Mouse (Mus musculus) hindbrain, embryonic 16.5 days (tissue): ENCODE data around the gene Ifnz. TPM values are rescaled to one million over a fixed set of nuclear protein-coding genes. Genes with fewer than 3 reads are reported as not detected.

Experiments
- polyA plus RNA-seq: library from polyadenylated mRNA; unstranded; fragments of >200 nt; fragmentation: Nextera tagmentation; extraction: Ambion mirVana; gene quantifications from 2 replicates; pipeline ENCODE4 v1.2.1, GENCODE M21; 2015

Ifnz gene
- polyA plus RNA-seq, 1 experiment from 2014 or later: not detected

Other genes with a start within 250 kb of the Ifnz start
- not detected in 2 replicates for gene Ifna15, start 223.9 kb upstream of the Ifnz start, polyA plus RNA-seq
- not detected in 2 replicates for gene Ifna14, start 210.3 kb upstream of the Ifnz start, polyA plus RNA-seq
- gene Ifna9, start 189.7 kb upstream of the Ifnz start, polyA plus RNA-seq: not detected in 2 replicates
- gene Ifna12, start 178.8 kb upstream of the Ifnz start, polyA plus RNA-seq: not detected in 2 replicates
- gene C87499, start 147.7 kb upstream of the Ifnz start, polyA plus RNA-seq: not detected in 2 replicates
- gene Ifna13, start 137.7 kb upstream of the Ifnz start, polyA plus RNA-seq: not detected in 2 replicates
- not detected in 2 replicates for gene Ifna16, start 105.2 kb upstream of the Ifnz start, polyA plus RNA-seq
- gene Ifna2, start 98.2 kb upstream of the Ifnz start, polyA plus RNA-seq: not detected in 2 replicates
- gene Ifnab, start 90.8 kb upstream of the Ifnz start, polyA plus RNA-seq: not detected in 2 replicates
- 1.3 and 1.5 TPM in 2 replicates for gene Gm26566, start 60.3 kb upstream of the Ifnz start, polyA plus RNA-seq
- 90.3 and 104 TPM in 2 replicates for gene Klhl9, start 59.7 kb upstream of the Ifnz start, polyA plus RNA-seq
- not detected in 2 replicates for gene Gm13271, start 27.3 kb upstream of the Ifnz start, polyA plus RNA-seq
- gene Gm13283, start 22.0 kb upstream of the Ifnz start, polyA plus RNA-seq: not detected in 2 replicates
- not detected in 2 replicates for gene Gm13290, start 8.3 kb upstream of the Ifnz start, polyA plus RNA-seq
- not detected in 2 replicates for gene Gm13289, start 5.2 kb upstream of the Ifnz start, polyA plus RNA-seq
- gene Gm13272, start 2.3 kb upstream of the Ifnz start, polyA plus RNA-seq: not detected in 2 replicates
- gene Gm13276, start 3.6 kb downstream of the Ifnz start, polyA plus RNA-seq: not detected in 2 replicates
- gene Gm13277, start 6.5 kb downstream of the Ifnz start, polyA plus RNA-seq: not detected in 2 replicates
- not detected in 2 replicates for gene Gm13278, start 9.4 kb downstream of the Ifnz start, polyA plus RNA-seq
- not detected in 2 replicates for gene Gm13275, start 12.4 kb downstream of the Ifnz start, polyA plus RNA-seq
- not detected in 2 replicates for gene Gm13279, start 15.3 kb downstream of the Ifnz start, polyA plus RNA-seq
- gene Gm13285, start 17.5 kb downstream of the Ifnz start, polyA plus RNA-seq: 0.21 TPM in 1 of 2 replicates, not detected in the other
- not detected in 2 replicates for gene Gm13287, start 21.1 kb downstream of the Ifnz start, polyA plus RNA-seq
- gene Gm13288, start 23.4 kb downstream of the Ifnz start, polyA plus RNA-seq: not detected in 2 replicates
- gene Ifna7, start 34.1 kb downstream of the Ifnz start, polyA plus RNA-seq: not detected in 2 replicates
- gene Ifna11, start 37.8 kb downstream of the Ifnz start, polyA plus RNA-seq: not detected in 2 replicates
- not detected in 2 replicates for gene Ifna6, start 45.3 kb downstream of the Ifnz start, polyA plus RNA-seq
- gene Ifna5, start 53.4 kb downstream of the Ifnz start, polyA plus RNA-seq: not detected in 2 replicates
- gene Ifna4, start 59.7 kb downstream of the Ifnz start, polyA plus RNA-seq: not detected in 2 replicates
- gene Ifna1, start 68.0 kb downstream of the Ifnz start, polyA plus RNA-seq: not detected in 2 replicates
- gene Ifne, start 98.1 kb downstream of the Ifnz start, polyA plus RNA-seq: not detected in 2 replicates